Mouse (Mus musculus) 416B (cell line): ENCODE results near the gene Mest.

Experiments used
- DNase-seq: peaks from one replicate; pipeline ENCODE4 v3.0.0; 2011; ENCODE audit warnings: low read depth

Mest gene

GRCm38 (mm10) chr6:30739177-30739747 is 15.9 kb downstream of the Mest start:
- peak; percentile 19 for DNase-seq

GRCm38 (mm10) chr6:30744846-30745245 is 21.5 kb downstream of the Mest start:
- DNase-seq: no peak

- no peak for DNase-seq
Observed at GRCm38 (mm10) chr6:30745591-30745990, 22.2 kb downstream of the Mest start.

- no peak for DNase-seq
Observed at GRCm38 (mm10) chr6:30747631-30748357, 24.4 kb downstream of the Mest start.

- no peak for DNase-seq
Observed at GRCm38 (mm10) chr6:30748358-30748910, 25.1 kb downstream of the Mest start.

GRCm38 (mm10) chr6:30749042-30749689 is 25.8 kb downstream of the Mest start:
- no peak for DNase-seq

- DNase-seq: no peak
Observed at GRCm38 (mm10) chr6:30749892-30750291, 26.5 kb downstream of the Mest start.

- DNase-seq: no peak
Observed at GRCm38 (mm10) chr6:30750482-30750881, 27.1 kb downstream of the Mest start.

GRCm38 (mm10) chr6:30751209-30751608 is 27.9 kb downstream of the Mest start:
- DNase-seq: no peak
